Mouse (Mus musculus) common myeloid progenitor, adult 5-6 weeks (primary cell): ENCODE results near the gene Smyd4. TPM values are rescaled to one million over a fixed set of nuclear protein-coding genes. Genes with fewer than 3 reads are reported as not detected.
"Not testable (repeated sequence)": the region's sequence is repeated elsewhere in the genome, so short reads cannot be mapped to it uniquely, and the experiment has no call there.

Source experiments
- ATAC-seq: replicated peaks from 2 replicates; pipeline ENCODE4 v1.8.0; 2016; ENCODE audit warnings: low read depth, mild to moderate bottlenecking, moderate TSS enrichment, inconsistent platforms; ENCODE audit not compliant: poor library complexity, severe bottlenecking
- total RNA-seq: library from RNA; stranded (forward); fragments of 200-1000, 187-1606 nt; gene quantifications from 2 replicates; pipeline ENCODE4 v1.2.3, GENCODE M21; 2017

Smyd4 gene
- total RNA-seq, 1 experiment from 2014 or later = 7.4 TPM

- ATAC-seq = no peak
These were observed 4.1 kb upstream of the Smyd4 start for GRCm38 (mm10) chr11:75344163-75344562.

- no peak for ATAC-seq
These were observed 3.5 kb upstream of the Smyd4 start for GRCm38 (mm10) chr11:75344716-75345115.

GRCm38 (mm10) chr11:75346556-75347187 lies 1.6 kb upstream of the Smyd4 start:
- ATAC-seq = no peak

GRCm38 (mm10) chr11:75347188-75347585 lies 1.0 kb upstream of the Smyd4 start:
- ATAC-seq = no peak

GRCm38 (mm10) chr11:75347596-75347995 lies 637 bp upstream of the Smyd4 start:
- ATAC-seq = no peak

- ATAC-seq = no peak
These were observed 643 bp downstream of the Smyd4 start for GRCm38 (mm10) chr11:75348890-75349261.

- ATAC-seq = no peak
These were observed 3.0 kb downstream of the Smyd4 start for GRCm38 (mm10) chr11:75351225-75351624.

- no peak for ATAC-seq
These were observed 7.2 kb downstream of the Smyd4 start for GRCm38 (mm10) chr11:75355475-75355874.

GRCm38 (mm10) chr11:75377125-75377524 lies 28.9 kb downstream of the Smyd4 start:
- ATAC-seq = peak; percentile 60

- not testable (repeated sequence) for ATAC-seq
These were observed 30.6 kb downstream of the Smyd4 start for GRCm38 (mm10) chr11:75378786-75379185.

- ATAC-seq = 0 out of 2 replicates have a peak, but pooled peaks have one; percentile 22
These were observed 35.3 kb downstream of the Smyd4 start for GRCm38 (mm10) chr11:75383529-75383928.

- 0 out of 2 replicates have a peak, but pooled peaks have one; percentile 29 for ATAC-seq
These were observed 47.4 kb downstream of the Smyd4 start for GRCm38 (mm10) chr11:75395611-75396010.

GRCm38 (mm10) chr11:75397452-75397851 lies 49.2 kb downstream of the Smyd4 start:
- no peak for ATAC-seq

- ATAC-seq = no peak
These were observed 51.2 kb downstream of the Smyd4 start for GRCm38 (mm10) chr11:75399411-75399841.

- ATAC-seq = no peak
These were observed 51.9 kb downstream of the Smyd4 start for GRCm38 (mm10) chr11:75400099-75400498.

- ATAC-seq = peak; percentile 87
These were observed 54.0 kb downstream of the Smyd4 start for GRCm38 (mm10) chr11:75402271-75402690.

GRCm38 (mm10) chr11:75403301-75404052 lies 55.2 kb downstream of the Smyd4 start:
- no peak for ATAC-seq

- ATAC-seq = no peak
These were observed 56.6 kb downstream of the Smyd4 start for GRCm38 (mm10) chr11:75404801-75405200.

GRCm38 (mm10) chr11:75406104-75406503 lies 57.9 kb downstream of the Smyd4 start:
- ATAC-seq = no peak

GRCm38 (mm10) chr11:75406865-75407264 lies 58.6 kb downstream of the Smyd4 start:
- ATAC-seq = peak; percentile 45
